Mouse (Mus musculus) testis, adult 10 weeks (tissue): ENCODE results near the gene Cd200r3. TPM values are rescaled to one million over a fixed set of nuclear protein-coding genes. Genes with fewer than 3 reads are reported as not detected.

Experiments
- polyA plus RNA-seq: library from polyadenylated mRNA; stranded (reverse); fragments of 350-450 nt; fragmentation: Illumina TruSeq; extraction: RNeasy Lipid Tissue Mini Kit (QIAGEN cat#74804); gene quantifications from one replicate; pipeline ENCODE4 v1.2.3, GENCODE M21; 2014; ENCODE audit warnings: low read depth, low replicate concordance

The Cd200r3 gene
- 1.6 TPM for polyA plus RNA-seq

DNA sequence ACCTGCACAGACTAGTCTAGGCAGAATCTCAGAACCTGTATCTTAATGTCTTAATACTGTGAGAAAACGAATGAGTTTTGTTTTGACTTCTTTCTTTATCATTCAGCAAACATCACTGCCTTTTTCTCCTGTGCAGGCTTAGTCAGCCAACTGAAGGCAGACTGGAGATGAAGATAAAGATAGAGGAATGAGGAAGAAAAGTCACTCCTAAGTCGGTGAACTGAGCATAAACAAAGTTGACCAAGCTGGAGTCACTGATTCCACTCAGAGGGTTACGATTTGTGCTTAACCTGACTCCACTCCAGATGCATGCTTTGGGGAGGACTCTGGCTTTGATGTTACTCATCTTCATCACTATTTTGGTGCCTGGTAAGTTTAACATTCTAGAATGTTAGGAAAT lies at the start of gene Cd200r3:
TSS of gene Cd200r3 (plus strand) at position 211 of the 400 bp plus-strand sequence.

Other genes starting within 250 kb of the Cd200r3 start
- gene Nepro, start 219.4 kb upstream of the Cd200r3 start, polyA plus RNA-seq: 14.2 TPM
- gene Gtpbp8, start 197.3 kb upstream of the Cd200r3 start, polyA plus RNA-seq: 31.3 TPM
- 0.35 TPM for gene Cd200r1, start 177.9 kb upstream of the Cd200r3 start, polyA plus RNA-seq
- gene Cd200r4, start 131.9 kb upstream of the Cd200r3 start, polyA plus RNA-seq: not detected
- gene Cd200r2, start 76.6 kb upstream of the Cd200r3 start, polyA plus RNA-seq: not detected
- gene Ccdc80, start 149.7 kb downstream of the Cd200r3 start, polyA plus RNA-seq: 1.1 TPM
- 110 TPM for gene Slc35a5, start 215.0 kb downstream of the Cd200r3 start, polyA plus RNA-seq
- gene Atg3, start 215.1 kb downstream of the Cd200r3 start, polyA plus RNA-seq: 75.0 TPM